Mouse (Mus musculus): ENCODE measurements at regions not wholly inside any gene's neighbourhood (a gene's known extent, or its start where the extent isn't known, plus 50 kb on each side); places are given as distances from the start of the nearest gene placed in this dataset.

GRCm38 (mm10) chr14:103458340-103458739 lies 54.8 kb upstream of the Scel start:
- no peak for DNase-seq (ENCODE audit: low read depth, low spot score)

- no peak for DNase-seq (ENCODE audit: low read depth, low spot score)
Measured at GRCm38 (mm10) chr14:103456106-103456505, 57.0 kb upstream of the Scel start.

- DNase-seq (ENCODE audit: low read depth, low spot score): no peak
Measured at GRCm38 (mm10) chr14:103450756-103451155, 62.4 kb upstream of the Scel start.

DNA sequence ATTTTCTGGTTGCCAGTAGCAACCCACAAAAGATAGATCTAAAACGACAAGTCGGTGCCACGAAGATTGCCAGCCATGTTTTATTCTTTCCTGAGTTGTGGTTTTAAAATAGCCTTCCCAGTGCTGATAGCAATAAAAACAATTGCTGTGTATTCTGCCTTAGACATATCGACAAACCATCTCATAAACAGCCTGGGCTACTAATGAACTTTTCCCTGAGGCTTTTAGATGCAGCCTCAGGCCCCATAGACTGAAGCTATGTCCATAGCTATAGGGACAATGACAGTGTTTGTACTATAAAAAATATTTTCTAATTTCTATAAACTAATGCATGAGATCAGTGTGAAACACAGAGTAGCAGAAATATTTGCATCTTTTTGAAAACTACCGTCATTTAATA lies 63.7 kb upstream of the Scel start:
- no peak for DNase-seq (ENCODE audit: low read depth, low spot score)

GRCm38 (mm10) chr14:103449033-103449432 lies 64.1 kb upstream of the Scel start:
- DNase-seq (ENCODE audit: low read depth, low spot score): no peak

GRCm38 (mm10) chr14:103446671-103447070 lies 66.5 kb upstream of the Scel start:
- DNase-seq (ENCODE audit: low read depth, low spot score): no peak

GRCm38 (mm10) chr14:103441454-103442065 lies 71.6 kb upstream of the Scel start:
- no peak for DNase-seq (ENCODE audit: low read depth, low spot score)

GRCm38 (mm10) chr14:103440243-103440642 lies 72.9 kb upstream of the Scel start:
- no peak for DNase-seq (ENCODE audit: low read depth, low spot score)

DNA sequence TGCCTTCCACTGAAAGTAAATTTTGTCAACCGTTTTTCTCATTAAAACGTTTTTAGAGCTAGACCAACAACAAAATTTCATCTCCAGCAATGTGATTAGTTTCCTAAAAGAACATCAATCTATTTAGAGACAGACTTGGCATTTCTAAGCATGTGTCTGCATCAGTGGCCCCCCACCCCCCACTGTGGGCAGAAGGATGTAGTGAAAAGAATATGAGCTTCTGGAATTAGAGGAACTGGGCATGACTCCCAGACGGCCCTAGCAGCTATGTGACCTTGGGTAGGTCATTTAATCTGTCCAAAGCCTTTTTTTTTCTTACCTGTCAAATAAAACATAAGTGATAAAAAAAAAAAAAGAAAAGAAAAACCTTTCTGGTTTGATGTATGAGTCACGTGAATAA lies 78.9 kb upstream of the Scel start:
- no peak for DNase-seq (ENCODE audit: low read depth, low spot score)

GRCm38 (mm10) chr14:103433106-103433505 lies 80.0 kb upstream of the Scel start:
- no peak for DNase-seq (ENCODE audit: low read depth, low spot score)

- DNase-seq (ENCODE audit: low read depth, low spot score): no peak
Measured at GRCm38 (mm10) chr14:103427873-103428272, 81.3 kb upstream of the Mycbp2 start.

DNA sequence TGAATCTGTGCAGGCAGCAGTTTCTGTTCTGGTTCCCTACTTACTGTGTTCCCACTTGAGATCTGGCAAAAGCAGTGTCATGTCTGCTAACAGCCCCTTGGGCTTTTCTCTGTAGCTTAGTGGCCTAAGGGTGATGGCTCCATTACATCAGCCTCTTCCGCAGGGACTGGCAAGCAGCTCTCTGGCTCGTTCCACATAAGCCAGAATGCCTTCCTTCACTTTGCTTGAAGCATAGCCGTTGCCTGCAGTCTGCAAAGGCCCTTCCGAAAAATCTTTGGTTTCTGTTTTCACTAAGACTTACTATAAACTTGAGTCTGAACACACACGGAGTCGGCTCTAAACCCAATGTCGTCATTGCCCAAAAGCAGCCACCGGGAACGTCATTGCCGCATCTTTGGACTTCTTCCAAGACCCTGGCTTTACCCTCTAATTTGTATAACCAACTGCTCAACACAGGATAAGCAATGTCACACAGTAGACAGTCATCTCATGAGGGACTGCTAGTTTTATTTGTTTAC lies 74.8 kb upstream of the Mycbp2 start:
- DNase-seq (ENCODE audit: low read depth, low spot score): no peak

DNA sequence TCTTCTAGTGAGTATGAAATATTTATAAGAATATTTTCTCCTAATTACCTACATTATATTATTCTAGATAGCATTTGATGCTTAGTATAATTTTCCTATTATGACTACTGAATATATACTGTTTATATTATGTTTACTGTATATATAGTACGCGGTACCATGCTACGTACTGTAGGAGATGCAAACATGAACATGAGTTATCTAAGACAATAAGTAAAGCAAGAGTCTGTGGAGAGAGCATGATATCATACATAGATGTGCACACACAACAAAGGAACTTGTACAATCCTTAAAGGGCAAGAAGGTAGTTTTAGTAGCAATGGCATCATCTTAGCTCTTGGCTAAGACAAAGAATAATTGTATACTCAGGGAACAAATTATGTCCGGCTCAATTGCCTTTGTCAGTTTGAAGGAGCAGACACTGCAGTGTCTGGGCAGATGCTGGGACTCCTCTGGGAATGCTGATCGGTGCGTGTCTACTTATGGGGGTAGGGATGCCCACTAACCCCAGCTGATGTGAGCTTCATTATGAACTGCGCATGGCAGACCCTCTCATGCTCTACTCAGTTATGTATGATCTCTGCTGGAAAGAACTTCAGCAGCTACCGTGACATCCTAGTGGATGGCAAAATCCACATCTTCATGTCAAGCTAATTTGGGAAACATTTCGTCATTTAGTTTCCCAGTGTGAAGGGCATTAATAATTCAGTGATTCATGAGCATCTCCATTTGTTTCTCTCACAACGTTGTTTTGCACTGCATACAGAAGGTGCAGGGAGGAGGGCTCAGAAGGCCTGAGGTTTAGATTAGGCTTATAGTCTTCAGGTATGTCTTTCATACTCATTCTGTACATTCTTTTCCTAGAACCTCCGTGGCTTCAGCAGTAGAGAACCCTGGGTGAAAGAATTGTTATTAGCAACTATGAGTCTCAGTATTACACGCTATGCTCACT lies 70.8 kb upstream of the Mycbp2 start:
- peak; percentile 35 for DNase-seq (ENCODE audit: low read depth, low spot score)

GRCm38 (mm10) chr14:103404611-103405010 lies 58.0 kb upstream of the Mycbp2 start:
- DNase-seq (ENCODE audit: low read depth, low spot score): no peak

DNA sequence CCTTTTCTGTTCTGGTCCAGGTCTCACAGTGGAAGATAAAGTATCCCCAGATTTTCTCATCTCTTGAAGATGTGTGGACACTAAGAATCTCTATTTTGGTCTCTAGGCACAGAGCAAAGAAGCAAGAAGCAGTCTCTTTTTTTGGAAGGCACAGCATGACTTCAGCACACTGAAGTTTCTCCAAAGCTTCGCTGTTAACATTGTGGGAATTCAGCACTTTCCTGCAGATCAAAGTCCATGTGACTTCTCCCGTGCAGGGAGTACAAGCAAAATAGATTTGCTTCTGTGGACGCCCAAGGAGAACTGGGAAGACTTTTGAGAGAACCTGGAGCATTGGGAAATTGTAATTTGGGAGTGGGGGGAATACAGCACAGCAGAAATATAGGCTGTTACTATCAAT lies 56.4 kb upstream of the Mycbp2 start:
- DNase-seq (ENCODE audit: low read depth, low spot score): no peak

DNA sequence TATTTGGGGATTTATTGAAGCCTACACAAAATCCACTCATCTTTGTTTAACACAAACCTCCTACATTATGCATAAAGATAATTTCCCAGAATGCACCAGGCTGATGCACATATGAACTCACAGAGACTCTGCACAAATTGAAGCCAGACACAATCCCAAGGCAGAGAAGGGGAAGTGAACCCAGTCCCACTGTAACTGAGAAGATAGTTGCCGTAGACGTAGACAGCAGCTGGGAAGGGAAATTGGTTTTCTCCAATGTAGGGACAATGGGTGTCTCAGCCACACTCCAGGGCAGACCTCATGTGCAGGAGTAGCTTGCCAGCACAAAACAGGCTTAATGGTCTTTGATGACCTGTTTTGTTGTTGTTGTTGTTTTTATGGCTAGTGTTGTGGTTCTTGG lies 55.4 kb upstream of the Mycbp2 start:
- DNase-seq (ENCODE audit: low read depth, low spot score): no peak

DNA sequence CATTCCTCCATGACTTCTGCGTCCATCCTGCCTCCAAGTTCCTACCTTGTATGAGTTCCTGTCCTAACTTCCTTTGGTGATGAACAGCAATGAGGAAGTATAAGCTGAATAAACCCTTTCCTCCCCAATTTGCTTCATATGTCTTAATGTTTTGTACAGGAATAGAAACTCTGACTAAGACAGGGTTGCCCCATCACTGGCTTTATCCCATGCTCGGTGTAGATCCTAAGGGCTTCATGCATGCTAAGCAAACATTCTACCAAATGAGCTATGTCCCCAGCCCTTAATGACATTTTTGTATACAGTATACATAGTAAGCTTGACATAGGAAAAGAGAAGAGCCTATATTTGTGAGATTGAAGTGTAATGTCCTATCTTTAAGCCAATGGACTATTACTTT lies 54.7 kb upstream of the Mycbp2 start:
- DNase-seq (ENCODE audit: low read depth, low spot score): no peak

GRCm38 (mm10) chr14:103398401-103398800 lies 51.8 kb upstream of the Mycbp2 start:
- DNase-seq (ENCODE audit: low read depth, low spot score): no peak

Data from mesoderm, embryonic 11.5 days (tissue).